Mouse (Mus musculus): ENCODE measurements around the gene Yipf2.

Yipf2 gene

GRCm38 (mm10) chr9:21592703-21593121 is at the start of gene Yipf2, which contains the start of gene Timm29:
TSS of gene Yipf2 (minus strand) at chr9:21592828.
TSS of gene Timm29 (plus strand) at chr9:21592722.
- DNase-seq, result peak; percentile 95

GRCm38 (mm10) chr9:21639031-21639430 is 46.4 kb upstream of the Yipf2 start:
- no peak for DNase-seq

- no peak for DNase-seq
Measured at GRCm38 (mm10) chr9:21635639-21636038, 43.0 kb upstream of the Yipf2 start.

GRCm38 (mm10) chr9:21633106-21633505 is 40.5 kb upstream of the Yipf2 start:
- no peak for DNase-seq

GRCm38 (mm10) chr9:21630673-21631072 is 38.0 kb upstream of the Yipf2 start:
- peak; percentile 55 for DNase-seq

- DNase-seq, result no peak
Measured at GRCm38 (mm10) chr9:21627145-21627795, 34.6 kb upstream of the Yipf2 start.

- DNase-seq, result no peak
Measured at GRCm38 (mm10) chr9:21626571-21626970, 33.9 kb upstream of the Yipf2 start.

- no peak for DNase-seq
Measured at GRCm38 (mm10) chr9:21625342-21626339, 33.0 kb upstream of the Yipf2 start.

DNA sequence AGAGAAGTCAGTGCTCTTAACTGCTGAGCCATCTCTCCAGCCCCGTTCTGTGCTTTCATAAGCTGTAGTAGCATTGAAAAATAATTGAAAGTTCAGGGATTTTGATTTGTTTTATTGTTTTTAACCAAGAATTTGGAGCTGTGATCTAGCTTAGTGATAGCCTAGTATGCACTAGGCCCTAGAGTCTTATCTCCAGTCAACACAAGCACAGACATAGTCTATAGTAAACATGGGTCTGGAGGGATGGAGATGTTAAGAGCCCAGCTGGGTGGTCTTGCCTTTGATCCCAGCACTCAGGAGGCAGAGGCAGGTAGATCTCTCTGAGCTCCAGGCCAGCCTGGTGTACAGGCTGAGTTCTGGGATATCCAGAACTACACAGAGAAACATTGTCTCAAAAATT is 30.0 kb upstream of the Yipf2 start:
- DNase-seq, result no peak

DNA sequence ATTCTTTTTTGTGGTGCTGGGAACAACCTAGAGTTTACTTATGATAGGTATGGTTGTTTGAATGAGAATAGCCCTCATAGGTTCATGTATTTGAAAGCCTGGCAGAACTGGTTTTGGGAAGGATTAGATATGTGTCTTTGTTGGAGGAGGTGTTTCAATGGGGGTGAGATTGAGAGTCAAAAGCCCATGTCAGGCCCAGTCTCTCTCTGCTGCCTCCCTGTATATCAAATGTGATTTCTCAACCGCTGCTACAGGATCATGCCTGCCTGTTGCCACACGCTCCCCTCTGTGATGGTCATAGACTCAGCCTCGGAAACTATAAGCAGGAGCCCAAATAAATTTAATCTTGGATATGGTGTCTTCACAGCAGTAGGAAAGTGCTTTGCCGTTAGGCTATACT is 27.6 kb upstream of the Yipf2 start:
- no peak for DNase-seq

DNA sequence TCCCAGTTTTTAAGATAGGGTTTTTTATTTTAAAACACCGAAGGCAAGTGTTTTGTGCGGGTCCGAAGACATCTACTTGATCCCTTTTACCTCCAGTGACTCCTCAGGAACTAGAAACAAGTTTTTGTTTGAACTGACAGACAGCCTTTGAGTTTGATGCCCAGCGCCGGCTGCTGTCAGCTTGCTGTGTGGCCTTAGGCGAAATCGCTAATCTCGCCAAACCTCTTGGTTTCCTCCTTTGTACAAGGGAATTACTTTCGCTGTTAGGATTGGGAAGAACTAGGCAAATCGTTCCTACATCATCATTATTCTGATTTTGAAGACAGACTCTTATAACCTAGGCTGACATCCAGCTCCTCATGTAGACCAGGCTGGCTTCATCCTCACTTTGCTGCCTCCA is 24.4 kb upstream of the Yipf2 start:
- DNase-seq, result no peak

DNA sequence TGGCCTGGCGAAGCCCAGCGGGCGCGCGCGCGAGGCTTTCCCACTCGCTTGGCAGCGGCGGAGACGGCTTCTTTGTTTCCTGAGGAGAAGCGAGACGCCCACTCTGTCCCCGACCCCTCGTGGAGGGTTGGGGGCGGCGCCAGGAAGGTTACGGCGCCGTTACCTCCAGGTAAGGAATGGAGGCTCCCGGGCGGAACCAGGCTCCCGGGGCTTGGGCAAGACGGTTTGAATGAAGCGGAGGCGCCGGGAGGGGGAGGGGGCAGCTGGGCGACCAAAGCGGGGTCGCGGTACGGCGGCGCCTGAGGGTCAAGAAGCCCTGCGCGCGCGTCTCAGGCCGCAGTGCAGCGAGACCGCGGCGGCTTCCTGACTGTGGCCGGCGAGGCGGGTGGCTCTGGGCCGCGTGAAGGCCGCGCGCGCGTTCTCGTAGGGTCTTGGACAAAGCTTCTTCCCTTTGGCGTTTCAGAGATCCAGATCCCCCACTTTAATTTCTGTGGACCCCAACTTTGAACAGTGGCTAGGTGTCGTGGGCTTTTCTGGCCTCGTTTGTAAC is 23.7 kb upstream of the Yipf2 start:
- peak; percentile 86 for DNase-seq

- DNase-seq, result peak; percentile 100
Measured at GRCm38 (mm10) chr9:21615617-21616231, 23.1 kb upstream of the Yipf2 start, which contains the start of gene Smarca4. TSS of gene Smarca4 (plus strand) at chr9:21616169.

DNA sequence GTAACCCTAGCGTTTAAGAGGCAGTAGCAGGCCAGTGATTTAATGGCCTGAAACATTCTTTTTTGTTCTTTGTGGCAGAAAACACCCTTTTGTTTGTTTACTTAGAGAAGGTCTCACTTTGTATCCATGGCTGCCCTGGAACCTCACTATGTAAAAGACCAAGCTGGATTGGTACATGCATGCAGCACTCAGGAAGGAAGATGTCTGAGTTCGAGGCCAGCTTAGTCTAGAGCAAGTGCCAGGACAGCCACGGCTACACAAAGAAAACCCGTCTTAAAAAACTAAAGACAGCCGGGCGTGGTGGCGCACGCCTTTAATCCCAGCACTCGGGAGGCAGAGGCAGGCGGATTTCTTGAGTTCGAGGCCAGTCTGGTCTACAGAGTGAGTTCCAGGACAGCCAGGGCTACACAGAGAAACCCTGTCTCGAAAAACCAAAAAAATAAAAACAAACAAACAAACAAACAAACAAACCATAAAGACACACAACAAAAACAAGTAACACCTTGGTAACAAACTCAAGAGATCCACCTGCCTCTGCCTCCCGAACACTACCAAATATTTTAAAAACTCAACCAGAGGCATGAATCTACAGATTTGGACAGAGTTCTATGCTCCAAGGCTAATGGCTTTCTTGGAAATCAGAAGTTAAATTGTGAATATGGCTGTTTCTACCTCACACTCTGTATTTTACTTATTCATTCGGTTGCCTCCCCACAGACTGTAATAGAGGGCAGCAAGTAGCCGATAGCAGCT is 22.4 kb upstream of the Yipf2 start:
- DNase-seq, result no peak

- no peak for DNase-seq
Measured at GRCm38 (mm10) chr9:21609861-21610260, 17.2 kb upstream of the Yipf2 start.

DNA sequence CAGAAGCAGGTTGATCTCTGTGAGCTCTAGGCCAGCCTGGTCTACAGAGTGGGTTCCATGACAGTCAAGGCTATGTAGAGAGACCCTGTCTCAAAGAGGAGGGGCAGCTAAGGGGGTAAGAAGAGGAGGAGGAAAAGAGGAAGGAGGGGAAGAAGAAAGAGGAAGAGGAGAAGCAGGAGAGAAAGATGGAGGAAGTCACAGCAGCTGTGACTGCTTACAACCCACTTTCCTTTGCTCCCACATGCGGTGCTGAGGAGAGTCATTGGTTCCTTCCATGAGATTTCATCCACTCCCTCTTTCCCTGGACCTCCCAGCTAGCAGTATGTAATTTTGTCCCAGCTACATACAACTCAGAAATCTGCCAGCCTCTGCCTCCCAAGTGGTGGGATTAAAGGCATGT is 14.0 kb upstream of the Yipf2 start:
- DNase-seq, result no peak

- DNase-seq, result no peak
Measured at GRCm38 (mm10) chr9:21605865-21606264, 13.2 kb upstream of the Yipf2 start.

GRCm38 (mm10) chr9:21604119-21604518 is 11.5 kb upstream of the Yipf2 start:
- DNase-seq, result no peak

DNA sequence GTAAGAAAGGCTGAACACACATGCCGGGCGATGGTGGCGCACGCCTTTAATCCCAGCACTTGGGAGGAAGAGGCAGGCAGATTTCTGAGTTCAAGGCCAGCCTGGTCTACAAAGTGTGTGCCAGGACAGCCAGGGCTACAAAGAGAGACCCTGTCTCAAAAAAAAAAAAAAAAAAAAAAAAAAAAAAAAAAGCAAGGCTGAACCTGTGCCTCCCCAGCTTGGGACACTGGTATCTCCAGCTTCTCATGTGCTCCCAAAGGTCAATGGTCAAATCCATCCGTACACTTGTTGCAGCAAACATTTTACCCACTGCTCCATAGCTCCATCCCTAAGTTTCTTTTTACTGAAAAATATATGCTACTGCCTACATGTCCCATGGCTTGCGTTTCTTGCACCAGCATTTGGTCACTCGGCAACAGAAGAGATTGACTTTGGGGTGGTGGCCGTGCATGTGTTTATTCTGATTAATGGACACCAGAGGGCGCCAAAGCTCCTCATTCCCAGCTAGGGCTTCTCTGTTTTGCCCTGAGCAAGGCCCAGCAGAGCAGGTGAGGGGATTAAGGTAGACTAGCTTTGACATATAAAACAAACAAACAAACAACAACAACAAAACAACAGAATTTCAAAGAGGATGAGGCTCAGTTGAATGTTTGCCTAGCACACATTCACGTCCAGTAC is 9.2 kb upstream of the Yipf2 start:
- DNase-seq, result peak; percentile 65

DNA sequence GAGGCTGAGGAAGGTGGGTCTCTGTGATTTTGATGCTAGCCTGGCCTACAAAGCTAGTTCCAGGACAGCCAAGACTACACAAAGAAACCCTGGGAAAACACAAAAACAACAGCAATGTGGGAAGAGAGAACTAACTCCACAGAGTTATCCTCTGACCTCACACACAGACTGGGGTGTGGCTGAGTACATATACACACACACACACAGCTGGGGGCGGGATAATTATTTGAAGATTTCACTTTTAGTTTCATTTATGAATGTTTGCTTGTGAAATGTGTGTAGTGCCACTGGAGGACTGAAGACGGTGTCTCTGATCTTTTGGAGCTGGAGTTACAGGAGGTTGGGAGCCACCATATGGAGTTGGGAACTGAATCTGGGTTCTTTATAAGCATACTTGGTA is 8.4 kb upstream of the Yipf2 start:
- no peak for DNase-seq

GRCm38 (mm10) chr9:21600186-21600585 is 7.6 kb upstream of the Yipf2 start:
- DNase-seq, result no peak

DNA sequence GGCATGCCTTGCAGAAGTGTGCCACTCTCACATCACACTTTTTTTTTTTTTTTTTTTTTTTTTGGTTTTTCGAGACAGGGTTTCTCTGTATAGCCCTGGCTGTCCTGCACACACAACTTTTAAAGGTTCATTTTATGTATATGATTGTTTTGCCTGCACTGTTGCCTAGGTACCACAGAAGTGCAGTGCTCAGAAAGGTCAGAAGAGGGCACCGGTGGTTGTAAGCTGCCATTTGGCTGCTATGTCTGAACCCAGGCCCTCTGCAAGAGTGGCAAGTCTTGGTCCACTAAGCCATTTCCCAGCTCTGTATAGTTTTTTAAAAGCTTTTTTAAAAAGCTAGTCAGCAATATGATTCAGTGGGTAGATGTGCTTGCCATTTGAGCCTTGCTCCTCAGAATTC is 5.6 kb upstream of the Yipf2 start:
- DNase-seq, result no peak

Data from right cerebral cortex, adult 18-20 months (tissue).